Mouse (Mus musculus) limb, embryonic 11.5 days (tissue): ENCODE data around the gene Ccdc85c. TPM values are rescaled to one million over a fixed set of nuclear protein-coding genes. Genes with fewer than 3 reads are reported as not detected.

Experiments used
- ATAC-seq: fragments of 200-750 bp; cut with Nextera tagmentation; 2 replicates; pipeline ENCODE4 v1.8.0; 2017; ENCODE audit warnings: low read depth; ENCODE audit not compliant: insufficient number of reproducible peaks, low FRiP score, low TSS enrichment
- DNase-seq: peaks from one replicate; pipeline ENCODE4 v3.0.0-alpha.2; 2015; ENCODE audit warnings: low spot score
- H3K27ac ChIP-seq: fragments of 300-500 bp; sonication (generic); replicated peaks from 2 replicates; pipeline ENCODE4 v1.5.1; 2014; ENCODE audit warnings: low read depth, mild to moderate bottlenecking, low read length
- H3K27me3 ChIP-seq: fragments of 300-500 bp; sonication (generic); 2 replicates; pipeline ENCODE4 v1.6.1; 2014; ENCODE audit warnings: mild to moderate bottlenecking, low read length, mixed read lengths; ENCODE audit not compliant: control insufficient read depth, insufficient read depth
- H3K36me3 ChIP-seq: fragments of 300-500 bp; sonication (generic); 2 replicates; pipeline ENCODE4 v1.6.1; 2014; ENCODE audit warnings: mild to moderate bottlenecking, low read length, moderate library complexity, mixed read lengths; ENCODE audit not compliant: control insufficient read depth, insufficient read depth
- H3K4me1 ChIP-seq: fragments of 300-500 bp; sonication (generic); 2 replicates; pipeline ENCODE4 v1.6.1; 2014; ENCODE audit warnings: low read length, mixed read lengths; ENCODE audit not compliant: control insufficient read depth, insufficient read depth
- H3K4me2 ChIP-seq: fragments of 300-500 bp; sonication (generic); 2 replicates; pipeline ENCODE4 v1.6.1; 2014; ENCODE audit warnings: low read depth, mild to moderate bottlenecking, moderate library complexity; ENCODE audit not compliant: severe bottlenecking
- H3K4me3 ChIP-seq: fragments of 300-500 bp; sonication (generic); 2 replicates; pipeline ENCODE4 v1.5.1; 2014; ENCODE audit warnings: low read depth, low read length
- H3K9ac ChIP-seq: fragments of 300-500 bp; sonication (generic); 2 replicates; pipeline ENCODE4 v1.6.1; 2014; ENCODE audit warnings: mild to moderate bottlenecking, low read length
- H3K9me3 ChIP-seq: fragments of 300-500 bp; sonication (generic); 2 replicates; pipeline ENCODE4 v1.6.1; 2016; ENCODE audit warnings: low read length; ENCODE audit not compliant: control insufficient read depth
- WGBS: fragments of 180-500 bp; shearing (Covaris S2); extraction: QIAGEN DNeasy Blood & Tissue Kit; methylation state at CpG from one replicate; pipeline ENCODE4 v1.1.7; 2014; 5-methylcytosine and 5-hydroxymethylcytosine counted together
- polyA plus RNA-seq: library from polyadenylated mRNA; unstranded; fragments of >200 nt; fragmentation: Nextera tagmentation; extraction: Ambion mirVana; gene quantifications from 2 replicates; pipeline ENCODE4 v1.2.1, GENCODE M21; 2014

The Ccdc85c gene
- polyA plus RNA-seq, 1 experiment from 2014 or later, result 7.3 TPM

- H3K4me2 ChIP-seq, result no peak overlapping the region
- H3K36me3 ChIP-seq, result no peaks in the 10 kb centered on the region
- peaks cover 25% of the 10 kb centered on the region for H3K4me1 ChIP-seq
- no peak overlapping the region for H3K4me3 ChIP-seq
- H3K9me3 ChIP-seq, result no peaks in the 10 kb centered on the region
- no peak overlapping the region for H3K27ac ChIP-seq
- no peaks in the 10 kb centered on the region for H3K27me3 ChIP-seq
- 87% methylated on average over 7 of the region's 7 CpGs for WGBS
- DNase-seq (no peak), ATAC-seq (no peak)
- no peak overlapping the region for H3K9ac ChIP-seq
Observed at GRCm38 (mm10) chr12:108267653-108268052, 7.6 kb downstream of the Ccdc85c start.

DNA sequence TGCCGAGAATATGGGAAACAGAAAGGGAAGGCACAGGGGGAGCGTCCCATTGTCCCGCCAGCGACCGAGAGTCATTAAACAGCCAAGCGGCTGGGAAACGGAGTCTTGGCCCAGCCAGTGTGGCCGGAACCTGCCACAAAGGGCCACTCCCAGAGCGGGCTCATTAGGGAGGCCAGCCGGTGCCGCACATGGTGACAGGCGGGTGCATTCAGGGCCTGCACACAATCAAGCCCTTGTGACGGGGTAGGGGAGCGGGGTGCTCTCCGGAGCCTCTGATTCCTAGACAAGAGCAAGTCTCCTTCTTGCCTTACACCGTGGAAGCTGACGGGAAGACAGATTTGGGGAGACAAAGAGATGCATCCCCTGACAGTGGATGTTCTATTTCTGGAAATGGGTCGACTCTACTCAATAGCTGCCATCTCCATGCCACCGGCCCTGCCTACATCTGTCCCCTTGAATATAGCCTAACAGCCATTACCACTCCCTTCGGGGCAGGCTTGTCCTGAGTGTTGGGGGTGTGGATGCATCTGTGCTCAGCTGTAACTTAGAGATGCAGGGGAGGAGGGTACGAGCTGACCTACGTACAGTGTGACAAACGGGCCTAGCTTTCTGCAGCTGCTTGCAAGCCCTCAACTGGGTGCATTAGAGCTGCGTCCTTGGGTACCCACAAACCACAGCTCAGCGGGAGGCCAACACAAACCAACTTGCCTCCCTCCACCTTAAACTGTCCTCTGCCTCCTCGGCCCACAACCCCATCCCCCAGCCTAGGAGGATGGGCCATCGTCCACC, 9.2 kb downstream of the Ccdc85c start:
- no peak overlapping the region for H3K27ac ChIP-seq
- 0 out of 2 replicates have a peak, but pooled peaks have one; percentile 18 for ATAC-seq

GRCm38 (mm10) chr12:108264918-108265317, 10.3 kb downstream of the Ccdc85c start:
- Histone ChIP-seq H3K9me3 (no peaks in the 10 kb centered on the region), H3K9ac (no peak overlapping the region), H3K4me2 (no peak overlapping the region), H3K27me3 (no peaks in the 10 kb centered on the region), H3K4me3 (no peak overlapping the region), H3K27ac (no peak overlapping the region), H3K36me3 (no peaks in the 10 kb centered on the region), H3K4me1 (peaks cover 16% of the 10 kb centered on the region)
- DNase-seq, result no peak
- no peak for ATAC-seq
- 79% methylated on average over 7 of the region's 7 CpGs for WGBS

More for the DNA sequence above, 9.2 kb downstream of the Ccdc85c start:
- DNase-seq, result peak; percentile 66
- Histone ChIP-seq H3K27me3 (no peaks in the 10 kb centered on the region), H3K9me3 (no peaks in the 10 kb centered on the region), H3K36me3 (no peaks in the 10 kb centered on the region), H3K9ac (peak overlapping the region; percentile 28; the same call in 1 of the 2 replicates), H3K4me1 (peaks cover 16% of the 10 kb centered on the region), H3K4me3 (no peak overlapping the region), H3K4me2 (peak overlapping the region; percentile 26; the same call in 1 of the 2 replicates)
- 18% methylated on average over 27 of the region's 27 CpGs for WGBS

GRCm38 (mm10) chr12:108260950-108261349, 14.3 kb downstream of the Ccdc85c start:
- Histone ChIP-seq H3K9ac (no peak overlapping the region), H3K4me3 (no peak overlapping the region), H3K9me3 (no peaks in the 10 kb centered on the region), H3K36me3 (no peaks in the 10 kb centered on the region), H3K27me3 (no peaks in the 10 kb centered on the region), H3K4me1 (peaks cover 11% of the 10 kb centered on the region), H3K4me2 (no peak overlapping the region), H3K27ac (no peak overlapping the region)
- DNase-seq (no peak), ATAC-seq (no peak)
- WGBS, result 89% methylated on average over 12 of the region's 12 CpGs

DNA sequence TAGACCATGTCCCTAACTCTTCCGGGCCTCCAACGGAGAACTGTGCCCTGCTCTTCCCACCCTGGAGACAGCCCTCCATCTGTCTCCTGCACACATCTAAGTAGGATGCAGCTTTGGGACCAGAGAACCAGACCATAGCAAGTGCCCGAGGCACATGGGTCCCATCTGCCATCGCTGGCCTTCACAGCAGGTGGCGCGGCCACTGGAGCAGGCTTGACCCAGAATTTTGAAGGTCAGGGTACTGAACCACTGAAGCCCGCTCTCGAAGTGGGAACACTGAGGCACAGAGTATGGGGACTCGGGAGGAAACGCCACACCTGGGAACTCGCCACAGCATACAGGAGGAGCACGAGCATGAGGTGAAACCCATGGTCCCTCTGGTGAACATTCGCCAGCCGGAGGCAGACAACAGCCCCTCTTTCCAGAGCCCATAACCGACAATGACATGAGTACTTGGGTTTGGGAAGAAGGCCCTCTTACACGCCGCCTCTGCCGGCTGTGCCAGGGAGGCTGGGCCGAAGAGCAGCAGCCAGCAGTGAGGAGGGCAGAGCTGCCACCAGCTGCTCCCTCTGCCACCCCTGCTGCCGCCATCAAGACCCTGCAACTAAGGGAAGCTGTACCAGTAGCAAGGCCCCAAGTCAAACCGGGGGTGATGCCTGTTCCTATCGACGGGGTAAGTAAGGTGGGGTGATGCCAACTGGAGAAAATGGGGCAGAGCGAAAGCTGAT, 15.7 kb downstream of the Ccdc85c start:
- no peaks in the 10 kb centered on the region for H3K27me3 ChIP-seq
- no peak for ATAC-seq
- H3K4me3 ChIP-seq, result no peak overlapping the region
- H3K9me3 ChIP-seq, result no peaks in the 10 kb centered on the region
- H3K36me3 ChIP-seq, result no peaks in the 10 kb centered on the region
- peaks cover 4% of the 10 kb centered on the region; the same call in 1 of the 2 replicates for H3K4me1 ChIP-seq
- DNase-seq, result no peak
- WGBS, result 87% methylated on average over 24 of the region's 24 CpGs
- no peak overlapping the region for H3K9ac ChIP-seq
- no peak overlapping the region for H3K4me2 ChIP-seq
- no peak overlapping the region for H3K27ac ChIP-seq

GRCm38 (mm10) chr12:108256734-108257133, 18.5 kb downstream of the Ccdc85c start:
- Histone ChIP-seq H3K4me3 (no peak overlapping the region), H3K4me1 (peaks cover 15% of the 10 kb centered on the region), H3K27ac (no peak overlapping the region), H3K9ac (no peak overlapping the region), H3K4me2 (no peak overlapping the region), H3K27me3 (no peaks in the 10 kb centered on the region), H3K9me3 (no peaks in the 10 kb centered on the region), H3K36me3 (no peaks in the 10 kb centered on the region)
- 79% methylated on average over 10 of the region's 10 CpGs for whole genome bisulfite sequencing
- DNase-seq (no peak), ATAC-seq (no peak)

GRCm38 (mm10) chr12:108255960-108256359, 19.3 kb downstream of the Ccdc85c start:
- Histone ChIP-seq H3K4me2 (no peak overlapping the region), H3K4me3 (no peak overlapping the region), H3K9me3 (no peaks in the 10 kb centered on the region), H3K27me3 (no peaks in the 10 kb centered on the region), H3K36me3 (no peaks in the 10 kb centered on the region), H3K4me1 (peaks cover 15% of the 10 kb centered on the region), H3K27ac (no peak overlapping the region), H3K9ac (no peak overlapping the region)
- 63% methylated on average over 5 of the region's 5 CpGs for WGBS
- no peak for DNase-seq
- no peak for ATAC-seq

DNA sequence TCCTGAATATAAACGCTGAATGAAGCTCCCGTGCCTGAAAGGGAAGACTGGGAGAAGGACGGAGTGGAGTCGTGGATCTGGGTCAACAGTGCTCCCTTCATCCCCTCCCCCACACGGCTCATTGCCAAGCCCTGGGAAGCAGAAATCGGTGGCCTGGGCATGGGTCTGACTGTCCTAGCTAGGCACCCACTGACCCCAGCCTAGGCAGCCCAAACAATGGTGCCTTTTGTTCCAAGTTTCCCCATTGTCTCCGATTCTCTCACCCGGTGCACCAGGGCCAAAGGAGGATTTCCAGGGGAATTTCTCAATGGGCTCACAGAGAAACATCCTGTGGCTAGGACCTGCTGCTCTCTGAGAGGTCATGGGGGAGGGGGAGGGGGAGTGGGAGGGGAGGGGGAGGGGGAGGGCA, 19.7 kb downstream of the Ccdc85c start:
- ATAC-seq (no peak), DNase-seq (no peak)
- Histone ChIP-seq H3K9me3 (no peaks in the 10 kb centered on the region), H3K9ac (no peak overlapping the region), H3K4me1 (peaks cover 15% of the 10 kb centered on the region), H3K27ac (no peak overlapping the region), H3K4me2 (no peak overlapping the region), H3K36me3 (no peaks in the 10 kb centered on the region), H3K27me3 (no peaks in the 10 kb centered on the region), H3K4me3 (no peak overlapping the region)
- 38% methylated on average over 8 of the region's 8 CpGs for WGBS
